Mouse (Mus musculus) fibroblast of lung, adult 2 months (primary cell): ENCODE measurements around the gene Cfhr1.

Experiments used
- DNase-seq: peaks from one replicate; pipeline ENCODE4 v3.0.0-alpha.2; 2011; ENCODE audit warnings: low read depth

Gene Cfhr1

GRCm38 (mm10) chr1:139560024-139560423, at the start of gene Cfhr1:
TSS of gene Cfhr1 (minus strand) at chr1:139560272.
- no peak for DNase-seq

- no peak for DNase-seq
Measured at GRCm38 (mm10) chr1:139551311-139551710, 8.8 kb downstream of the Cfhr1 start.

- no peak for DNase-seq
Measured at GRCm38 (mm10) chr1:139548536-139548935, 11.5 kb downstream of the Cfhr1 start.

GRCm38 (mm10) chr1:139514556-139514955, 45.5 kb downstream of the Cfhr1 start:
- DNase-seq = no peak

GRCm38 (mm10) chr1:139501258-139501752, 58.8 kb downstream of the Cfhr1 start, which contains the start of gene F13b:
TSS of gene F13b (plus strand) at chr1:139501702.
- no peak for DNase-seq

GRCm38 (mm10) chr1:139499751-139500150, 60.3 kb downstream of the Cfhr1 start:
- DNase-seq = no peak
